Mouse (Mus musculus): ENCODE measurements around the gene Colgalt2. TPM values are rescaled to one million over a fixed set of nuclear protein-coding genes. Genes with fewer than 3 reads are reported as not detected.

The Colgalt2 gene
- polyA plus RNA-seq, 1 experiment from 2014 or later = 0.21 TPM

DNA sequence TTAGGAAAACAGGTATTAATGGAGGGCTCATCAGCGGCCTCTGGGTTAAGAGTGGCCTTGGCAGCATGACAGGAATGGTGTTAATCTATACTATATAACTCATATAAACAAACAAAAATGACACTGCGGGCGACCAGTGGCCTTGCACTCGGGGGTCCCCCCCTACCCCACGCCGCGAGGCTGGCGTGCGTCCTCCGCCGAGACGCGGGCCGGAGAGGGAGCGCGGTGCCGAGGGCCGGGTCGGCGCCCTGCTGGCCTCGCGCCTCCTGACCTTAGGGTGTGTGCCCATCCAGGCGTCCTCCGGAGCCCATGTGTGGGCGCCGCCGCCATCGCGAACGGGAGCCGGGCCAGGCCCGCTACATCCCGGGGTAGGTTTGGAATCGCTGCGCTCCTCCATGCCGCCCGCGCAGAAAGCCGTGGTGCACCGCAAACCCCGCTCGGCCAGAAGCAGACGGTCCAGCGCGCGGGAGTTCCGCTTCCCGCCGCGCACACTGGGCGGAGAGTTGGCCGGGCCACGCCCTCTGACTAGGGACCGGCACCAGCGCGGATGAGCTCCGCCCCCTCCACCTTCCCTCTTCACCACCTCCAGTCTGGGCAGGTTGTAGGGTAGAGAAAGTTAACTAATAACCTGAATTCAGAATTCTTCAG, 13.3 kb upstream of the Colgalt2 start, which contains the start of gene Tsen15:
Gene Tsen15 (minus strand): TSS at position 501 of the 648 bp plus-strand sequence.
- H3K36me3 ChIP-seq (replicated peaks; ENCODE audit: insufficient read depth, low read length) = 0 out of 2 replicates have a peak, but pooled peaks cover 3% of the 10 kb centered on the region
- H3K4me2 ChIP-seq (ENCODE audit: low read depth, low read length) = peak within 1 kb of the TSS; percentile 81
- DNase-seq = peak; percentile 91
- H3K9me3 ChIP-seq (ENCODE audit: low read length) = no peaks in the 10 kb centered on the region
- ATAC-seq = peak; percentile 100
- H3K4me3 ChIP-seq (ENCODE audit: low read depth, low read length) = peak within 1 kb of the TSS; percentile 96
- peak within 1 kb of the TSS; percentile 66 for H3K27ac ChIP-seq (ENCODE audit: low read depth)
- H3K9ac ChIP-seq (replicated peaks) = peak within 1 kb of the TSS; percentile 89
- 0 out of 2 replicates have a peak, but pooled peaks cover 6% of the 10 kb centered on the region for H3K4me1 ChIP-seq (ENCODE audit: insufficient read depth)
- H3K27me3 ChIP-seq (ENCODE audit: insufficient read depth, low read length) = no peaks in the 10 kb centered on the region
- WGBS (ENCODE audit: insufficient replicate concordance) = 0% methylated on average over 57 of the region's 57 CpGs
- TF ChIP-seq CTCF (IDR thresholded peaks at IDR 0.05; ENCODE audit: low read depth) = no peak
- TF ChIP-seq EP300 (IDR thresholded peaks at IDR 0.05; ENCODE audit: low read depth) = no peak

DNA sequence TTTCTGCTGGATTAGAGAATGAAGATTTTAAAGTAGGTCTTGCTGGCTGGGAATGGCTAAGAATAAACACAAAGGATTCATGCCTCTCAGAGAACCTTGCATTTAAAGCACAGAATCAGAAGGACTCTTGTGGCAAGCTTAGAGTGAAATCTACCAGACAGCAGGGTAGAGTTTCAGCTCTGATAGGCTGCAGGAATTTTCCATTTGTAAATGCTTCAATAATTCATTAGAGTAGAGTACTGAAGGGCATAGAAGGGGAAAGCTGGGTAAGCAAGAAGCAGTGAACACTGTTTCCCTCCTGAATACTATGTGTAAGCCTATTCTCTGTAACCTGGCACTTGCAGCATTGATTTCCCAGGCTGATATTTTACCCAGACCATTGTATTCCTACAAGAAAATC, 10.4 kb upstream of the Colgalt2 start:
- no peaks in the 10 kb centered on the region for H3K27me3 ChIP-seq (ENCODE audit: insufficient read depth, low read length)
- no peak overlapping the region for H3K4me3 ChIP-seq (ENCODE audit: low read depth, low read length)
- H3K27ac ChIP-seq (ENCODE audit: low read depth) = no peak overlapping the region
- 0 out of 2 replicates have a peak, but pooled peaks cover 6% of the 10 kb centered on the region for H3K4me1 ChIP-seq (ENCODE audit: insufficient read depth)
- H3K9ac ChIP-seq (replicated peaks) = no peak overlapping the region
- no peak for ATAC-seq
- H3K9me3 ChIP-seq (ENCODE audit: low read length) = no peaks in the 10 kb centered on the region
- TF ChIP-seq CTCF (IDR thresholded peaks at IDR 0.05; ENCODE audit: low read depth) (no peak), EP300 (IDR thresholded peaks at IDR 0.05; ENCODE audit: low read depth) (no peak)
- no peak for DNase-seq
- H3K4me2 ChIP-seq (ENCODE audit: low read depth, low read length) = no peak overlapping the region
- H3K36me3 ChIP-seq (replicated peaks; ENCODE audit: insufficient read depth, low read length) = no peaks in the 10 kb centered on the region

DNA sequence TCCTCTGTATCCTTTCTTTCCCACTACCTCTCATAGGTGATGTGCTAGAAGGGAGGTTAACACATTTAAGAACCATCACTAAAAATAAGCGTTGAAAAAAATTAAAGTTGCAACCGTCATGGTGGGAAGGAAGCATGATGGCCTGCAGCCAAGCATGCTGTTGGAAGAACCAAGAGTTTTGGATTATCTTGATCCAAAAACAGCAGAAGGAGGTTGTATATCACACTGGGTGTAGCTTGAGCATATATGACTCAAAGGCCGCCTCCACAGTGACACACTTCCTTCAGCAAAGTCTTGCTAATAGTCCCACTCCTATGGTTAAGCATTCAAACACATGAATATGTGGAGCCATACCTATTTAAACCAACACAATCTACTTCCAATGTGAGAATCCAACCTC, 5.5 kb upstream of the Colgalt2 start:
- ATAC-seq (no peak), DNase-seq (no peak)
- no peak overlapping the region for H3K9ac ChIP-seq (replicated peaks)
- 90% methylated on average over 3 of the region's 3 CpGs for WGBS (ENCODE audit: insufficient replicate concordance)
- no peak overlapping the region for H3K27ac ChIP-seq (ENCODE audit: low read depth)
- no peak overlapping the region for H3K4me2 ChIP-seq (ENCODE audit: low read depth, low read length)
- no peaks in the 10 kb centered on the region for H3K27me3 ChIP-seq (ENCODE audit: insufficient read depth, low read length)
- peaks cover 10% of the 10 kb centered on the region; the same call in 1 of the 2 replicates for H3K9me3 ChIP-seq (ENCODE audit: low read length)
- H3K4me1 ChIP-seq (ENCODE audit: insufficient read depth) = no peaks in the 10 kb centered on the region
- H3K4me3 ChIP-seq (ENCODE audit: low read depth, low read length) = no peak overlapping the region
- TF ChIP-seq EP300 (IDR thresholded peaks at IDR 0.05; ENCODE audit: low read depth) (no peak), CTCF (IDR thresholded peaks at IDR 0.05; ENCODE audit: low read depth) (no peak)
- no peaks in the 10 kb centered on the region for H3K36me3 ChIP-seq (replicated peaks; ENCODE audit: insufficient read depth, low read length)

DNA sequence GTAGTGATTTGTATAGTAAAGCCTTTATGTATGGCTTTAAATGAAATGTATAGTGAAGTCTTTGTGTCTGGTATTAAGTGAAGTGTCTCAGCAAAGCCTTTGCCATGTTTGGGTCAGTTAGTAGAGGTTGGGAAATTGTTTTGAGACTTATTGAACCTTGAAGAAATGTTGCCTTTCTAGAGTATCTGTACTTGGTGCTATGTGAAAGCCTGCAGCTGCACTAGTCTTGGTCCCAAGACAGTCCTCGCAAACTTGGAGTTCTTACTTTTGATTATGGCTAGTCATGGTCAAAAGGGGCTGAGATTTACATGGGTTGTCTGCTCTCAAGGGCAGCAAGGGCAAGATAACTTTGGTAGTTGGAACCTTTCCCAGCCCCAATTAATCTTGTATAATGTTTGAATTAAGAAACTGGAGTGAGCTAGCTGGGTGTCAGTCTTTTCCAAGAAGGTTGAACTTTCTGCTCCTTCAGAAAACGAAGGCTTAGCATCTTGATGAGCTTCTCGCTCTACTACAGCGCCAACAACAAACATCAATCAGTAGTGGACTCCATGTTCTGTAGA, 4.6 kb upstream of the Colgalt2 start:
- WGBS (ENCODE audit: insufficient replicate concordance) = 68% methylated on average over 4 of the region's 4 CpGs
- peaks cover 10% of the 10 kb centered on the region; the same call in 1 of the 2 replicates for H3K9me3 ChIP-seq (ENCODE audit: low read length)
- no peak overlapping the region for H3K9ac ChIP-seq (replicated peaks)
- no peaks in the 10 kb centered on the region for H3K4me1 ChIP-seq (ENCODE audit: insufficient read depth)
- H3K4me2 ChIP-seq (ENCODE audit: low read depth, low read length) = no peak overlapping the region
- ATAC-seq (no peak), DNase-seq (no peak)
- H3K36me3 ChIP-seq (replicated peaks; ENCODE audit: insufficient read depth, low read length) = no peaks in the 10 kb centered on the region
- peaks cover 7% of the 10 kb centered on the region for H3K27me3 ChIP-seq (ENCODE audit: insufficient read depth, low read length)
- no peak overlapping the region for H3K27ac ChIP-seq (ENCODE audit: low read depth)
- TF ChIP-seq CTCF (IDR thresholded peaks at IDR 0.05; ENCODE audit: low read depth) = no peak
- TF ChIP-seq EP300 (IDR thresholded peaks at IDR 0.05; ENCODE audit: low read depth) = no peak
- no peak overlapping the region for H3K4me3 ChIP-seq (ENCODE audit: low read depth, low read length)

DNA sequence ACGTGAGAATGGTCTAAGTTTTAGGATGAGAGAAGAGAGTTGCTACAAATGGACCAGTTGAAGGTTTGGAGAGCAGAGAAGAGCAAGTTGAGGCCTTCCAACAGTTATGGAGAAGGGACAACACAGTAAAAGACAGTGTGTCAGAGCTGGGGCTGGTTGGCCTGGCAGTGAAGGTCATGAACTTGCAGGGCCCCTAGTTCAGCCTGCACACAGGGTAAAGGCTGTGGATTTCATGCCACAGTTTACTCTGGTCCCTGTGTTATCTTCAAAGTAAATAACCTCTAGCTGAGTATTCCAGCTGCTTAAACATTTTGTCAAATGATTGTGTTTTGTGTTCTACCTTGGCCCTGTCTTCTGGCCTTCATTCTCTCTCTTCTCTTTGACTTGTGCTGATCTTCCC, 922 bp upstream of the Colgalt2 start:
- Histone ChIP-seq H3K27me3 (ENCODE audit: insufficient read depth, low read length) (peaks cover 23% of the 10 kb centered on the region), H3K36me3 (replicated peaks; ENCODE audit: insufficient read depth, low read length) (no peaks in the 10 kb centered on the region), H3K4me3 (ENCODE audit: low read depth, low read length) (no peak overlapping the region), H3K27ac (ENCODE audit: low read depth) (no peak overlapping the region), H3K9ac (replicated peaks) (no peak overlapping the region), H3K9me3 (ENCODE audit: low read length) (peaks cover 10% of the 10 kb centered on the region; the same call in 1 of the 2 replicates), H3K4me2 (ENCODE audit: low read depth, low read length) (no peak overlapping the region), H3K4me1 (ENCODE audit: insufficient read depth) (0 out of 2 replicates have a peak, but pooled peaks cover 6% of the 10 kb centered on the region)
- WGBS (ENCODE audit: insufficient replicate concordance) = 48% methylated on average over 1 of the region's 1 CpGs
- DNase-seq (no peak), ATAC-seq (peak; percentile 48; the same call in 1 of the 2 replicates)
- TF ChIP-seq CTCF (IDR thresholded peaks at IDR 0.05; ENCODE audit: low read depth) (no peak), EP300 (IDR thresholded peaks at IDR 0.05; ENCODE audit: low read depth) (no peak)
